Mouse (Mus musculus): ENCODE data around the gene Slc45a1.

The Slc45a1 gene

GRCm38 (mm10) chr4:150651390-150652277, at the start of gene Slc45a1:
Gene Slc45a1, minus strand, starts transcription at chr4:150652174.
- peak; percentile 79 to 80 for DNase-seq

- DNase-seq: no peak
These were observed 48.9 kb upstream of the Slc45a1 start for GRCm38 (mm10) chr4:150700849-150701248.

GRCm38 (mm10) chr4:150694434-150695108, 42.6 kb upstream of the Slc45a1 start:
- no peak for DNase-seq

GRCm38 (mm10) chr4:150692861-150693403, 41.0 kb upstream of the Slc45a1 start:
- DNase-seq: no peak

GRCm38 (mm10) chr4:150690759-150691158, 38.8 kb upstream of the Slc45a1 start:
- DNase-seq: peak; percentile 42 to 44

- DNase-seq: no peak
These were observed 37.6 kb upstream of the Slc45a1 start for GRCm38 (mm10) chr4:150689553-150689952.

- DNase-seq: peak; percentile 69
These were observed 35.3 kb upstream of the Slc45a1 start for GRCm38 (mm10) chr4:150687126-150687753.

- DNase-seq: no peak
These were observed 34.6 kb upstream of the Slc45a1 start for GRCm38 (mm10) chr4:150686538-150686937.

- DNase-seq: no peak
These were observed 34.0 kb upstream of the Slc45a1 start for GRCm38 (mm10) chr4:150685778-150686493.

GRCm38 (mm10) chr4:150685043-150685777, 33.2 kb upstream of the Slc45a1 start:
- no peak for DNase-seq

- no peak for DNase-seq
These were observed 28.4 kb upstream of the Slc45a1 start for GRCm38 (mm10) chr4:150680373-150680772.

GRCm38 (mm10) chr4:150678789-150679188, 26.8 kb upstream of the Slc45a1 start:
- DNase-seq: no peak

- DNase-seq: no peak
These were observed 25.9 kb upstream of the Slc45a1 start for GRCm38 (mm10) chr4:150677846-150678224.

- DNase-seq: peak in 1 of 2 experiments; percentile 30
These were observed 25.3 kb upstream of the Slc45a1 start for GRCm38 (mm10) chr4:150677126-150677845.

- DNase-seq: no peak
These were observed 24.1 kb upstream of the Slc45a1 start for GRCm38 (mm10) chr4:150676029-150676428.

GRCm38 (mm10) chr4:150675274-150675673, 23.3 kb upstream of the Slc45a1 start:
- DNase-seq: no peak

- no peak for DNase-seq
These were observed 13.8 kb upstream of the Slc45a1 start for GRCm38 (mm10) chr4:150665806-150666205.

- no peak for DNase-seq
These were observed 12.8 kb upstream of the Slc45a1 start for GRCm38 (mm10) chr4:150664726-150665125.

- peak; percentile 57 to 66 for DNase-seq
These were observed 11.2 kb upstream of the Slc45a1 start for GRCm38 (mm10) chr4:150663192-150663591.

- no peak for DNase-seq
These were observed 9.9 kb upstream of the Slc45a1 start for GRCm38 (mm10) chr4:150661886-150662285.

Measured in cerebellum, postnatal 10 days (tissue).